Mouse (Mus musculus) urinary bladder, adult 18-20 months (tissue): ENCODE measurements around the gene Fam192a.

Experiments used
- DNase-seq, 2 experiments: peaks; one replicate each; pipeline ENCODE4 v3.0.0; 2022; ENCODE audit warnings: low spot score in 2 of 2, mixed read lengths in 2 of 2

Gene Fam192a

GRCm38 (mm10) chr8:94571896-94572295, 29.9 kb downstream of the Fam192a start:
- DNase-seq, result no peak

- no peak for DNase-seq
Measured at GRCm38 (mm10) chr8:94569419-94569818, 32.4 kb downstream of the Fam192a start.

GRCm38 (mm10) chr8:94568098-94568497, 33.7 kb downstream of the Fam192a start:
- peak in 1 of 2 experiments; percentile 14 for DNase-seq

GRCm38 (mm10) chr8:94567159-94567849, 34.5 kb downstream of the Fam192a start:
- DNase-seq, result no peak

- no peak for DNase-seq
Measured at GRCm38 (mm10) chr8:94566446-94567158, 35.2 kb downstream of the Fam192a start.

- DNase-seq, result no peak
Measured at GRCm38 (mm10) chr8:94566033-94566432, 35.8 kb downstream of the Fam192a start.

- DNase-seq, result no peak
Measured at GRCm38 (mm10) chr8:94564421-94564820, 37.4 kb downstream of the Fam192a start.

- DNase-seq, result no peak
Measured at GRCm38 (mm10) chr8:94561256-94561655, 40.5 kb downstream of the Fam192a start.

GRCm38 (mm10) chr8:94557281-94557680, 44.5 kb downstream of the Fam192a start:
- no peak for DNase-seq

- no peak for DNase-seq
Measured at GRCm38 (mm10) chr8:94552696-94553095, 49.1 kb downstream of the Fam192a start.

- DNase-seq, result no peak
Measured at GRCm38 (mm10) chr8:94551471-94552422, 50.0 kb downstream of the Fam192a start.

GRCm38 (mm10) chr8:94549998-94550397, 51.8 kb downstream of the Fam192a start:
- no peak for DNase-seq

- DNase-seq, result no peak
Measured at GRCm38 (mm10) chr8:94549482-94549881, 52.3 kb downstream of the Fam192a start.

GRCm38 (mm10) chr8:94549041-94549440, 52.8 kb downstream of the Fam192a start:
- DNase-seq, result no peak

- DNase-seq, result no peak
Measured at GRCm38 (mm10) chr8:94543981-94544380, 57.8 kb downstream of the Fam192a start.

- DNase-seq, result no peak
Measured at GRCm38 (mm10) chr8:94540889-94541795, 60.7 kb downstream of the Fam192a start.

- no peak for DNase-seq
Measured at GRCm38 (mm10) chr8:94540025-94540424, 61.8 kb downstream of the Fam192a start.

- no peak for DNase-seq
Measured at GRCm38 (mm10) chr8:94537456-94537855, 64.3 kb downstream of the Fam192a start.

GRCm38 (mm10) chr8:94535631-94536030, 66.2 kb downstream of the Fam192a start:
- no peak for DNase-seq

GRCm38 (mm10) chr8:94534612-94535011, 67.2 kb downstream of the Fam192a start:
- no peak for DNase-seq
